Mouse (Mus musculus): Measurements from ENCODE around the gene Kif1c. TPM values are rescaled to one million over a fixed set of nuclear protein-coding genes. Genes with fewer than 3 reads are reported as not detected.
A peak's percentile ranks its signal among the peaks of the same experiment; 100 is the strongest.

The Kif1c gene
- total RNA-seq, 2 experiments from 2014 or later = 71.5 to 78.9 TPM

DNA sequence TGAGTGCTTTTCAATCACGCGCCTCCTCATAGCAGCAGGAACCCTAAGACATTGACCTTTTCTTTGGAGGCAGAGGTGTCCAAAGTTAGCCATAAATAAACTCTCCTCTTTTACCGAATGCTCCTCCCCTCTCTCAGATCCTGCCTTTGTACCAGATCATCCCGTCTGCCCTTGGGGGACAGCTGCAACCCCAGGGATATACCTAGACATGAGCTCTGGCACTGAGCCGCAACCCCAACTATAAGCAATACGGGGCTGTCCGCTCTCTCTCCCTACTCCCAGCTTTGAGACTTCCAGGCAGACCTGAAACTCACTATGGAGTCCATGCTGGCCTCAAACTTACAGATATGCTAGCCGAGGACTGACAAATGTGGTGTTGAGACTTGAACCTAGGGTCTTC lies 33.7 kb upstream of the Kif1c start:
- DNase-seq (ENCODE audit: extremely low spot score in 1 of 2, low spot score in 1 of 2) = no peak

DNA sequence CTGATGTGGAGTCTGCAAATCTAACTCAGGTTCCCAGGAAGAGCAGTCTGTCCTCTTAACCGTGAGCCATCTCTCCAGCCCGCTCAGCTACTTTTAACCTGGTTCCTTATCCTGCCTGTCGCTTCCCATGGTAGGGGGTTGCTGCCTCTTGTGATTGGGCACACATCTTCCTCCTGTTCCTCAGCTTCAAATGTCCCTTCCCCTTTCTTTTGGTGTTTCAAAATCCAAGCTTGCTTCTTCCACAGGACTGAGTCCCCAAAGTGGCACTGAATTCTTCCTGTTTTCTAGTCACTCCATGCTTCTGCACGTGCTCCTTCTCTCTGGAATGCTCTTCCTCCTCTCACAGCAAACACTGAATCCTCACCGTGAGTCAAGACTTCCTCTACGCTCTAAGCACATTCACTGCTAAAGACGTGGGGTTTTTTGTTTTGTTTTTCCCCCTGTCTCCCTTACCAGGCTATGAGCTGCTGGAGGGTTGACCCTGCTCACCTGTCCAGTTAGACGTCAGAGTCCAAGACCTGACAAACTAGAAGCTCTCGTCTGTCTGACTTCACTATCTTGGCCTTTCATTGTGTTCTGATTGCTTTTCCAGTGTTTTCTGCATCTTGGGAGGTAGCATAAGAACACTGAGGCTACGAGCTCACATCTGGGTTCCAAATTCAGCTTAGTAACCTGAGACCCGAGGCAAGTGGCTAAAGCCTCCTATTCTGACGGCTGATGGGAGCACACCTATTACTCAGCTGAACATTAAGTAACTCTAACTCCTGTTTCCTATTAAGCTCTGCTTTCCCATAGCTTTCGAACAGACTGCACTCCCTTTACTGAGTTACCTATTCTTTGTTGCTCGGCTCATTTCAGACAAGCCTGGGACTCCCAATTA lies 32.8 kb upstream of the Kif1c start:
- no peak for DNase-seq (ENCODE audit: extremely low spot score in 1 of 2, low spot score in 1 of 2)

DNA sequence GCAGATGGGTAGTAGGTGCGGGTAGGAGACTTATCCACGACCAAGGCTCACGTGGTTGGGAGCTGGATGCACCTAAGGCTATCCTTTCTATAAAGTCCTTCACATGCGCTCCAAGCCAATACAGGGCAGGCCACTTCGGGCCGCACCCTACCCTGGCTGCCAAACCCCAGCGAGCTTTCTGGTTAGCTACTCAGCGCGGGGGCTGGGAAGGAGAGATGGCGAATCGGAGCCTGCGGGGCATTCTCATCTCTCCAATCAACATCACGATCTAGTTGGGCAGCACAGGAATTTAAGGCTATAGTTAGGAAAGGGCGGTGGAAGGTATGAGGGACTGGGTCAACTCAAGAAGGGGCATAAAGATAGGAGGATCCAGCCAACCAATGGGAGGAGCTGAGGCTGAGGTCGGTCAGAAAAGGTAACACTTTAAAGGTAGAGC lies 32.0 kb upstream of the Kif1c start:
- no peak for DNase-seq (ENCODE audit: extremely low spot score in 1 of 2, low spot score in 1 of 2)

DNA sequence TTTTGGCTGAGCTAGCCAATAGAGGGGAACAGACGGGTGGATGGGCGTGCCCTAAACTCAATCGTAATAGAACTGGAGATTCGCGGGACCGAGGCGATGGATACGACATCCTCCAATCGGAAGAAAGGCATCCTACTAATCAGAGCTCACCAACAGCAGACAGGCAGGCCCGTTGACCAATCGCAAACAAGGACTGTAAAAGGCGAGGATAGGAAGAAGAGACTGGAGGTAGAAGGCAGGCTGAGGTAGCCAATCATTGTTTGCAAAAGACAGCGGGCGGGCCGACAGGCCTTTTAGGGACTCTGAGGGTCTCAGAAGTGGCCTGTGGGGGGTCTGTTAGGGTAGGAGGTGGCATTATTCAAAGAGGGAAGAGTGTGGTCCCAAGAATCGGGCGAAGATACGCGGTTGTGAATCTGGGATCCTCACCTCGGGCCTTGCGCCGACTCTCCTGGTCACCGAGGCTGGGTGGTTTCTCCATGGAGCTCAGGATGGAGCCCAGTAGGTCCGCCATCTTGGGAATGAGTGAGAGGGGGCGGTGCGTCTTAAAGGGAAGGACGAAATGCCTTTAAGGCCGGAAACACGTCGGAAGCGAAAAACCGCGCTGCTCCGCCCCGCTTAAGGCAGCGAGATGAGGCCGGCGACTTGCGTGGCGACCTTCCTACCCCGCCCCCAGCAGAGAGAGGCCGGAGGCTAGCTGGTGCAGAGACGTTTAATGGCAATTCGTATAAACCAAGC lies 31.4 kb upstream of the Kif1c start, which contains the start of gene Spag7:
Gene Spag7, minus strand, starts transcription at position 646 of the 735 bp plus-strand sequence.
- peak; percentile 89 to 95 for DNase-seq (ENCODE audit: extremely low spot score in 1 of 2, low spot score in 1 of 2)

DNA sequence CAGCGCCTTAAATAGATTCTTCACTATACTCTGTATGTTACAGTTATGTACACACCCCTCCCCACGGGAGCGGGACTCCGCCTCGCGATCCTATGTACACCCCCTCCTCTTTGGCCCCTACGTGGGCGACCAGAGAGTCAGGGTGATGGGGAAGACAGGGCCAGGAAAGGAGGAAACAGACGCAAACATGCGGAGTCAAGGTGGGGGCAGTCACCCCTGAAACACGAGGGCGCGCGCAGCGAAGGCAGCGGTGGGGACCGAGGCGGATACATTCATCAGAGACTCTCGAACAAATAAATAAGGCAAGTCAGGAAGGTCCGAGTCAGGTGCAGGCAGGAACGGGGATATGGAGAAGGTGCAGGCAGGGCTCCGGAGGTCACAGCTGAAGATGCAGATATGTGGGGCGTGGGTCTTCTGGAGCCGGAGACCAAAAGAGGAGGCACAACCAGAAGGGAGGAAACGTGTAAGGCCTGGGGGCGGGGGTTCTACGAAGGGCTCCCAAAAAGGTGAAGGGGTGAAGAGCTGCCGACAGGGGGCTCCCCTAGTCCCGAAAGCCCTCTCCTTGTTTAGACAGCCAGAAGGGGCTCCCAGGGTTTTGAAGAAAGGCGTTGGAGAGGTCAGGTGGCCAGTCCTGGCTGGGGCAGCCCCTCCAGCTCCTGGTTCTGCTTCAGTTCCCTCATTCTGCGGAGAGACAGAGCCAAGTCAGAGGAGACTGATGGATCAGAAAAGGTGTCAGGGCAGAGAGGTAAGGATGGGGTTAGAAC lies 30.6 kb upstream of the Kif1c start:
- peak in 1 of 2 experiments; percentile 67 for DNase-seq (ENCODE audit: extremely low spot score in 1 of 2, low spot score in 1 of 2)

DNA sequence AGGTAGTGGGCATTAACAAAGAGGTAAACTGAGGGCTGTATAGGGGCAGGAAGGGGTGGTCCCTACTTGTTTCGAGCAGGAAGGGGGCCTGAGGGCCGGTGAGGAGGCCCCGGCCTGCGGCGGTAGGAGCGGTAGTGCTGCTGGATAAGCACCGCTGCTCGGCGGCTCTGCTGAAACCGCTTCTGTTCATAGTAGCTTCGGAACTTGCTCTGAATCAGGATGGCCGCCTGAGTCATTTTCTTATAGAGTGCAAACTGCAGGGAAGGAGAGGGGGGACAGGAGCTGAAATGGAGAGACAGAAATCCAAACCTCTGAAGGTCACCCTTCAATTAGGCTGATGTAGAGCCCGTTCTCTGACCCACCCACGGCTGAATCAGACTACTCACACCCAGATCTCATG lies 29.9 kb upstream of the Kif1c start:
- DNase-seq (ENCODE audit: extremely low spot score in 1 of 2, low spot score in 1 of 2) = peak in 1 of 2 experiments; percentile 33

DNA sequence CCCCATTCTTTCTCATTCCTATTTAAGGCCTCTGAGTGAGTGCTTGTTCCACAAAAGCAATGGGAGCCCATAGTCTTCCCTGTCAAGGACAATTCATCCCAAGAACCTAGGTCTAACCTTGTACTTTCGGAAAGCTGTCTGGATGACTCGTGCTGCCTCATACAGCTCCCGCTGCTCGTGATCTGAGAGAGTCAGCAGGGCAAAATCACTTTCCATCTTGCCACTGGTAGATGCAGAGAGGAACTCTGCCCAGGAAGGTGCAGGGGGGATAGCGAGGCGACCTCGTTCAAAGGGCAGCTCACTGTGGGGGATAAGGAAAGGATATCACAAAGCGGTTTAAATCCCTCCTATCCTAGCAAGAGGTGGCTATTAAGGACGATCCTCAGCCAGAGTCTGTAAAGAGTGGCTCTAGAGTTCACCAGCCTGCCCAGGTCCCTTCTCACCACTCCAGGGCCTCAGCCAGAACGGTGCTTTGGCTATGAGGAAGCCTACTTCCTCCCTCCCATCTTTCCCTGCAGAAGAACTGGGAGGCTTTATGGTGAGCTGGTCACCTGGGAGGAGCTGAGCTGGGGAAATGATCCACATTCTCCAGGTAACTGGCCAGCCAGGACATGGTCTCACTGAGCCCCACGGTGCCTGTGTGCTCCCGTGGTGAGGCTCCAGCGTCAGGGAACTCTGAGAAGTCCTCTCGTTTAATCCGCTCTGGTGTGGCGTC lies 28.9 kb upstream of the Kif1c start:
- no peak for DNase-seq (ENCODE audit: extremely low spot score in 1 of 2, low spot score in 1 of 2)

DNA sequence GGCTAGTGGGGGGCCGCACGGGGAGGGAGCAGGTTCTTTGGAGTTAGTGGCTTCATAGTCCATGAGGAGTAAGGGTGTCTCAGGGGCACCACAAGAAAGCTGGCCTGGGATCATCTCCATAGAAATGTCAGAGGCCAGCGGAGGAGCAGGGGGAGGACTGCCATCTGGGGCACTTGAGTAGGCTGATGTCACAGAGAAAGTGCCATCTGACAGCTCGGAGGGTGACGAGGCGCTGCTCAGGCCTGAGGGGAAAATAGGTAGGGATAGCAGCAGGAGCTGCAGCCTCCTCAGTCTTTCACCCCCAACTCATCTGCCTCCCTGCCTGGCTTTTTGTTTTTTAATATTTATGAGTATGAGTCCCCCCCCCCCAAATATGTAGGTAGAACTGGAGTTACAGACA lies 26.3 kb upstream of the Kif1c start:
- DNase-seq (ENCODE audit: extremely low spot score in 1 of 2, low spot score in 1 of 2) = no peak

DNA sequence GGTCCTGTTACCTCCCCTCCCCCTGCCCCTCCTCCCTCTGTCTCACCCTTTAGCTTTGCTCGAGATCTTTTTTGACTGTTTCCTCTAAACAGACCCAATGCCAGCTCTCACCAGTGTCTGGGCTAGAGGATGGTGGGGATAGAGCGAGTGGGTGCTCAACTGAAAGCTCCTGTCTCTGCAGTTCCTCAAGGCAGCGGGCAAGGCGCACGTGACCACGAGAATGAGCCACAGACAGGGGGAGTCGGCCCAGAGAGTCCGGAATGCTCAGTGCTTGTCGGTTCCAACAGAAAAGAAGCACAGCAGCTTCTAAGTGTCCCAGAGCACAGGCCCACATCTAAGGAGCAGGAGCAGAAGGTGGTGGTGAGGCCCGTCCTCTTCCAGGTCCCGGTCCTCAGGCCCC lies 25.8 kb upstream of the Kif1c start:
- DNase-seq (ENCODE audit: extremely low spot score in 1 of 2, low spot score in 1 of 2) = no peak

DNA sequence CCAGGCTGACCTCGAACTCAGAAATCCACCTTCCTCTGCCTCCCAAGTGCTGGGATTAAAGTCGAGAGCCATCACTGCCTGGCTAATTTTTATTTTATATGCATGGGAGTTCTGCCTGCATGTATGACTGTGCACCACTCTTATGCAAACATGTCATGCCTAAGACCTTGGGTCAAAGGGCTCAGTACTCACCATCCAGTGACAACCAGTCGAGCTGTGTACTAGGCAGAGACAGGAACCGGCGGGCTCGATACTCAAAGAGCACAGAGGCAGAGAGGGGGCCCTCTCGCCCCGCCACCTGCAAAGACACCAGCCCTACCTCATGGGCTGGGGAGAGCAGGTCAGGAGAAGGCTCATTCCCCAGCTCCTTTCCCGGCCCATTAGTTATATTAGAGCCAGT lies 22.3 kb upstream of the Kif1c start:
- DNase-seq (ENCODE audit: extremely low spot score in 1 of 2, low spot score in 1 of 2) = no peak

DNA sequence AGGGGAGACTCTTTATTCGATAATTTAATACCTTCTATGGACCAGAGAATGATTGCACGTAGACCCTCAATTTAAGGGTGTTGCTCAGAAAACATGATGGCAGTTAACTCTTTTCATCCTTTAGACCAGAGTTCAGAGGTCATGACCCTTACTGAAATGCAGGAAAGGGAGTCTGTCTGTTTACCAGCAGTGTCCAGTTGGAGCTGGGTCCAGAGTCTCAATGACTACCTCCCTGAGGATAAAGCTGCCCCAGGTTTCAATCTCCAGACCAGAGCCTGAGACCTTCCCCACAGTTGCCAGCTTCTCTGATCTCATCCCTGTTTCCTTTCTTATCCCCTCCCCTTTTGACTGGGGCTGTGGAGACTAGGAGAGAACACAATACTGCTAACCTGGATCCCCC lies 21.8 kb upstream of the Kif1c start:
- DNase-seq (ENCODE audit: extremely low spot score in 1 of 2, low spot score in 1 of 2) = no peak

DNA sequence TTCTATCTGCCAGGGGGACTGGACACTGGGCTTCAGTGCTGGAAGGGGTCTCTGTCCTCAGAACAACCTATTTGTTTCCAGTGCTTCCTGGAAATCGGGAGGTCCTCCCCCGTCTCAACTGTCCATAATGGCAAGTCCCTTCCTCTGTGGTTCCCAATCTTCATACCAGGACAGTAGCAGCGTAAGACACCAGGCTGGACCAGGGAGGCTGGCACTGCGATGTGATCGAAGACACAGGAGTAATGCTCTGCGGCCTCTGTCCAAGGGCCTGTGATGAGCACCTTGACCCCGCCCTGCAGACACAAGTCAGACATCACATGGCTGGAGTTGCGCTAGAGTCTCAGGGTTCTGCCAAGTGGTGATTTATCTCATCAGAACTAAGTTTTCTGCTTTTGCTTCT lies 21.0 kb upstream of the Kif1c start:
- DNase-seq (ENCODE audit: extremely low spot score in 1 of 2, low spot score in 1 of 2) = no peak

DNA sequence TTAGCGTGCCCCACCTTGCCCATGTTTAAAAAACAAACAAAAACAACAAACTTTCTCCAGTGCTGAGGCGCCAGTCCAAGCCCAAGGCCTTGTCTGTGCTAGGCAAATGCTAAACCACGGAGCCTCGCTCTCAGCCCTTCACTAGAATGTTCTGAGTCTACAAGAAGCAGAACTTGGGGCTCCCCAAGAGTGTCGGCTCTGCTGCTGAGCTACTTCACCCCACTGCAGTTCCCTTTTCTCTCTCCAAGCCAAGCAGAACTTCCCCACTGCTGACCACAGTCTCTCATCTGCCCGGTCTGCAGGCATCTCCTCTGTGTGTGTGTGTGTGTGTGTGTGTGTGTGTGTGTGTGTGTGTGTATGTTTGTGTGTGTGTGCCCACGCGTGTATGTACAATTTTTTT lies 20.5 kb upstream of the Kif1c start:
- DNase-seq (ENCODE audit: extremely low spot score in 1 of 2, low spot score in 1 of 2) = no peak

DNA sequence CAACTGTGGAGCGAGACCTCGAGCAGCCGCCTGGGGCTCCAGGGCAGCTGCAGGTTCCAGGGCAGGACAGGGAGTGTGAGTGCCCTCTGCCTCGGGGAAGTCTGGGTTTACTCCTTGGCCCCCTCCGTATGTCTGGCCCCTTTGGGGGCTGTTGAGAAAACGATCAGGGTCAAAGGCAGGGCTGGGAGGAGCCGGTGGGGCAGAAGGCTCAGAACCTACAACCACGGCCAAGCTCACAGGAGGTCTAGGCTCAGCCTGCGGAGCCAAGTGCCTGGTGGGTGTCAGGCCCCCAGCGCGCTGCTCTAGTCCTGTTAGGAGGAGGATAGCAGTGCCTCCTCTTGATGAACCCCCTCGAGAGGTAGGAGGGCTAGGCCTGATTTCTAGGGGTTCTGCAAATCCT lies 19.2 kb upstream of the Kif1c start:
- no peak for DNase-seq (ENCODE audit: extremely low spot score in 1 of 2, low spot score in 1 of 2)

DNA sequence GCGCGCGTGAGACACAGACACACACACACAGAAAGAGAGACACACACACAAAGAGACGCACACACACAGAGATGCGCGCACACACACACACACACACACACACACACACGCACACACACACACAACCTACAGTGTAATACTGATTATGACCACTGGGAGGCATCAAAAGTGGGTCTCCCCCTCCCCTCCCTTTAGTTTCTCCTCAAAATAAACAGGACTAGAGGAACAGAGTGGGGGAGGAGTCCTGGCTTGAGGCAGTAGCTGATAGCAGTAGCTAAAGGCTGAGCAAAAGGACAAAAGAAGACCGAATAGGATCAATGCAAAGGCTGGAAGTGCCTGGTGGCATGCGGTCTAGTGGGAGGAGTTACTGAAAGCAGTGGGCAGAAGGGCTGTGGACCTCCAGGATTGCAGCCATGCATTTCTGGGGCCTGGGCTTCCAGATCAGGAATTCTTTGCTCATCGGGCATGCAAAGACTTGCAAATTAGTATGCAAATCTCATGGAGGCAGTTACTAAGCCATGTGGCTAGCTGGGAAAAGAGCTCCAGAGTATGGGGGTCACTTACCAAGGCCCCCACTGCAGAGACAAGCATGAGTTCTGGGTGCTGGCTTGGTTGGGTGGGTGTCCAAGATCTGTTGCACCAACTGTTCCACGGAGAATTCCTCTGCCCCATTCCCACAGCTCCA lies 18.3 kb upstream of the Kif1c start:
- DNase-seq (ENCODE audit: extremely low spot score in 1 of 2, low spot score in 1 of 2) = peak in 1 of 2 experiments; percentile 31

DNA sequence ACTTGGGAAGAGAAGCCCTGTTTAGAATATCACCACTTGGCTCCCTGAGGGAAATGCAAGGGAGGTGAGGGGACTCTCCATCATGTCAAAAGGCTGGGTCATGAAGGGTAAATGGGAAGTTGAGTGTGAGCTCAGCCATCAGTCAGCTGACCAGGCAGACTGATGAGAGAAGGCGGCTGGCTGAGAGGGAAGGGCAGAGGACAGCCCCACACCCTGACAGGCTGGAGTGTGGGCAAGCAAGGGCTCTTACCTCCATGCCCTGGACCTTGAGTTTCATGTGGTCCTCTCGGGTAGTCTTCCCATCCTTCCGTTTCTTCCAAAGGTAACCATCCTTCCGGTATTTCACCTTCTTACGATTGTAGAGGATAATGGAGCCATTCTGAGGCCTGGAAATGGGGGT lies 16.7 kb upstream of the Kif1c start:
- no peak for DNase-seq (ENCODE audit: extremely low spot score in 1 of 2, low spot score in 1 of 2)

DNA sequence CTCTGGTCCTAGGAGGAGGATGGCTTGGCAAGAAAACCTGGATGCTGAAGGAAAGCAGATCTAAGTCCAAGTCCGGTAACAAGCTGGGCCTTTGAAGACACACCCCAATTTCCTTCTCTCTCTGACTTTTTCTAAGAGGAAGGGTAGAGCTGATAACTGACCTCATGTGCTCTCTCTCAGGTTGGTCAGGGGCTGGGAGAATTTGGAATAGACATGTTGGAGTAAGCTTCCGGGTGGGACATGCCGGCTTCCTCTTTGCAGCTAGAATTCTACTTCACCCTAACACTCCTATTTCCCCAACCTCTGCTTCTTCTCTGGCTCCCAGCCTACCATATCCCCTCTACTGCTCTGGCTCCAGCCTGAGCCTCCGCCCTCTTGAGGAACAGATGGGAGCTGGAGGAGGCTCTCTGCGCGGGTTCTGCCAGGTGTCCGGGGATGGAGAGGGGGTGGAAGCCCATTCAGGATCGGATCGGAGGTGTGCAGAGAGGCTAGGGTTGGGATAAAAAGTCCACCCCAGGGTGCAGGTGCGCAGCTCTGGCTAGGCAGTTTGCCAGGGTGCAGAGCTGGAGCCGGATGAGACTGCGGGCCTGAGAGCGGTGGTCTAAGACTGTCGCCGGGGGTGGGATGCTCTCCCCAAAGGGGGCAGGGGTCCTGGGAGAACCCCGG lies 13.3 kb upstream of the Kif1c start:
- peak in 1 of 2 experiments; percentile 41 for DNase-seq (ENCODE audit: extremely low spot score in 1 of 2, low spot score in 1 of 2)

DNA sequence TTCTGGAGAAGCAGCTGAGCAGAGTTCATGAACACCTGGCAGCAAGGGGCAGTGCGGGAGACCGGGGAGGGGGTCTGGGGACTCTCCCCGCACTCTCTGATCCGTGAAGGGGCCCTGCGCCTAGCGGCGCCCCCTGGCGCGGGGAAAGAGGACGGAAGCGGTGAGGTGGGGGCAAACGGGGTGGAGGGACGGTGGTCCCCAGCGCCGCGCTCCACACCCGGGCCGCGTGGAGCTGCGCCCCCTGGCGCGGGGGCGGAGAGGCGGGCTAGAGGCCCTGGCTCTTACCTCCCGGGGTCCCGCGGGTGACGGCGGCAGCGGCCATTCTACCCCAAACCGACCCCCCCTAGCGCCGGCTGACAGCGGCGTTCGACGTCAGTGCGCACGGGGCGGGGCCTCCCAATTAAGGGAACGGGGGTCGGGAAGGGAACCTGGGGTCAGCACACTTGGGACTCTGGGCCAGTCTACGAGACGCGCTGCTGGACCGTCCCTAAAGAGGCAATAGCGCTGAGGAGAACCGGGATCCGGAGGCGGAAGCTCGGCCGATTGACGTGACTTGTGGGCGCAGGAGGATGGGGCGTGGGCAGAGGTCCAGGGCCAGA lies 12.6 kb upstream of the Kif1c start, which contains the start of gene Camta2:
Gene Camta2, minus strand, starts transcription at position 505 of the 599 bp plus-strand sequence.
- peak; percentile 81 to 90 for DNase-seq (ENCODE audit: extremely low spot score in 1 of 2, low spot score in 1 of 2)

DNA sequence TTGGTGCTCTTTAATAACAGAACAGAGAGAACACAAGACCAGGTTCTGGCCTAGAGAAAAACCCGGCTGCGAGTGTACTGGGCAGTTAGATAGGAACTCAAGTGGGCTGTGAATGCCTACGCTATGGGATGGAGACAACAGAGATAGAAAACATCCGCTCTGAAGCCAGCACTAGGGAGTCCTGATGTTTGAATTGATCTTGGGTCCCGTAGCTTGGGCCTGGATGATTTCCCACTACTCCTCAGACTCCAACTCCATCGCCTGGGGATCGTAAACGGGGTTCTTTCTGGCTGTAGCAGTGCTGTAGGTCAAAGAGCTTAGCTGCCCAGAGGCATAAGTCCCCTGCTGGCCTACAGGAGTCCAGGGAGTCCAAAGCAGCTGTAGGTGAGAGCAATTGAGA lies 12.0 kb upstream of the Kif1c start:
- no peak for DNase-seq (ENCODE audit: extremely low spot score in 1 of 2, low spot score in 1 of 2)
